Mouse (Mus musculus) testis, adult 2 months (tissue): ENCODE measurements at regions not wholly inside any gene's neighbourhood (a gene's known extent, or its start where the extent isn't known, plus 50 kb on each side); places are given as distances from the start of the nearest gene placed in this dataset.

Source experiments
- CTCF ChIP-seq: fragments of 200-500 bp; IDR thresholded peaks from 2 replicates; pipeline ENCODE4 v1.5.1; 2012; ENCODE audit warnings: low read depth, mild to moderate bottlenecking, inconsistent platforms, low read length, moderate library complexity; ENCODE audit not compliant: control insufficient read depth, insufficient read depth, insufficient replicate concordance
- POLR2A ChIP-seq: fragments of 200-500 bp; IDR thresholded peaks from 2 replicates; pipeline ENCODE4 v1.6.1; 2012; ENCODE audit warnings: low read depth, mild to moderate bottlenecking, inconsistent platforms, low read length, moderate library complexity; ENCODE audit not compliant: control insufficient read depth

DNA sequence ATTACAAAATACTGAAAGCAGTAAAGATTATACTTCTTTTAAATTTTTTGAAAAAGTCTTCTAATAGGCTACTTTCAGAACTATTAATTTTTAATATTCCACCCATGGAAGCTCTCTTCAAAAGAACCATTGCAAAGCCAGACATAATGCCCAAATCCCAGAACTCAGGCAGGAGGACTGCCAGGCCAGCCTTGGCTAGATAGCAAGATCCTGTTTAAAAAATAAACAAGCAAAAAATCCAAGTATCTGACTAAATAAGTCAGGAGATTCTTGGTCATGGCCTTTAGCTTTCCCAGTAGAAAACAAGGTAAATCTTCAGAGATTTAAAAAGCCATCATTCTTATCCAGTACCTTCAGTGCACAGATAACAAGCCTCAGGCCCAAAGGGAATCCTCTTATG lies 176.4 kb upstream of the Tsc22d2 start:
- TF ChIP-seq CTCF, result no peak
- no peak for TF ChIP-seq POLR2A
